Mouse (Mus musculus) layer of hippocampus, adult 8-10 months (tissue): ENCODE data around the gene Olfr1174-ps. TPM values are rescaled to one million over a fixed set of nuclear protein-coding genes. Genes with fewer than 3 reads are reported as not detected.

Experiments used
- DNase-seq, 2 experiments: peaks; one replicate each; pipeline ENCODE4 v3.0.0; 2022; ENCODE audit warnings: low spot score in 2 of 2
- total RNA-seq, 4 experiments: library from RNA; stranded (reverse); gene quantifications; 2 replicates each; pipeline ENCODE4 v1.2.4; 2022

The Olfr1174-ps gene
- total RNA-seq: not detected

DNA sequence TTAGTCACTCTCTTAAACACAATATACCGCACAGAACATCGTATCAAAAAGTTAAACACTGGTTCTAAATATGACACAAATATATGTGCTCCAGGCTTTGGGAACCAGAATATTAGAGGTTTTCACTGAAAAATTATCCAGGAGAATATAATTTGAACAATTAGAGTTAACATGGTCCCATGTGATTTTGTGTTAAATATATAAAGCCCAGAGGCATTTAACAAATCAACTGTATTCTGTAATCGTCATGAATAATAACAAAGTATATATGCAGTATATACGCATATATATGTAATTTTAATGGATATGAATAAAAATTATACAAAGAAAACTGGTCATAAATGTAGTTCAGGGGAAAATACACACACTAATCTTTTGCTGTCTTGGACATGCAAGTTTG lies at the start of gene Olfr1174-ps:
Olfr1174-ps (minus strand) TSS at position 101 of the 400 bp plus-strand sequence.
- no peak for DNase-seq

DNA sequence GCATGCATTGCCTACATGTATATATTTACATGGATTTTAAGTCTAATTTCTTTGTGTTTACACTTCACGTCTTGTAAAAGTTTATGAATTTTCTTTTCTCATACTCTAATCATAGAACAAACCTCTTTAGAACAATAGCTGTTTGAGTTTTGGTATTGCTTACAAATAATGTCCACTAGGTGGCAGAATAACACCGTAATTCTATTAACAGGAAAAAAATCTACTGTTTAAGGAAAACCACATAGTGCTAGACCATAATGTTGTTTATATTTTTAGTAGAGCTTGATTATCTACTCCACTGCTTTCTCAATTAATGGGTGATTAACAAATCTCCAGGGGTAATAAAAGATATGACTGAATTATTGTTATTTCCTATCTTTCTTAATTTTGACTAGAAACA lies 41.4 kb upstream of the Olfr1174-ps start:
- DNase-seq: no peak

DNA sequence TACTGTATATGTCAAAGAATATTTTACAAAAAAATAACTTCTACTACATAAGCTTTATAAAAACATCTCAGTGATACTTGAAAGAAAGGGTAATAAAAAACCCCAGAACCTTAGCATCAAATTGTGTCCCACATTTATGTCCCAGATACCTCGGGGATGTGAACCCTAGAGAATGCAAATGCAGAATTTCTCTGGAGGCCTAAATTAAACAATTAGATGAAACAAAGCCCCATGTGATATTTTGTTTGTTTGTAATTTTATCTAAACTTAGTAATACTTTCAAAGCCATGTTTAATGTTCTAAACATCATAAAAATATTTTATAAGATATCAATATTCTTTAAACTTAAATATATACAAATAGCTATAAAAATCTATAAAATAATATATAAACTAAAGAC lies 31.5 kb upstream of the Olfr1174-ps start, which contains the start of gene Olfr1177-ps:
Olfr1177-ps (minus strand) TSS at position 101 of the 400 bp plus-strand sequence.
- DNase-seq: no peak

DNA sequence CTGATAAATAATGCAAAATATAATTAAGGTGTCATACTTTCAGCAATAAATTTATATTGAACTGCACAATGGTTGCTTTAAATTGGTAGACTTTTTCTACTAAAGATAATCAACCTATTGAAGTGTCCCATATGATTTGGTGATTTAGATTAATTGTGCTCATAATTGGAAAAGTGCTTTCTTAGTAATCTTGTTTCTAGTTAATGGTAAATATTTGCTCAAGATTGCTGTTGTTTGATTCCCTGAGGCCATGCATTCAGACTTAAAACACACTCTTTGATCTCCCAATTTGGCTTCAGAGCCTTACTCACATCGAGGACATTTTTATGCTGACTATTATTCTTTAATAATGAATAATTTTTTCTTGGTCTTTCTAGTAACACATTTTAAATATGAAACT lies 21.5 kb upstream of the Olfr1174-ps start, which contains the start of gene Olfr1176:
Olfr1176 (plus strand) TSS at position 301 of the 400 bp plus-strand sequence.
- no peak for DNase-seq

DNA sequence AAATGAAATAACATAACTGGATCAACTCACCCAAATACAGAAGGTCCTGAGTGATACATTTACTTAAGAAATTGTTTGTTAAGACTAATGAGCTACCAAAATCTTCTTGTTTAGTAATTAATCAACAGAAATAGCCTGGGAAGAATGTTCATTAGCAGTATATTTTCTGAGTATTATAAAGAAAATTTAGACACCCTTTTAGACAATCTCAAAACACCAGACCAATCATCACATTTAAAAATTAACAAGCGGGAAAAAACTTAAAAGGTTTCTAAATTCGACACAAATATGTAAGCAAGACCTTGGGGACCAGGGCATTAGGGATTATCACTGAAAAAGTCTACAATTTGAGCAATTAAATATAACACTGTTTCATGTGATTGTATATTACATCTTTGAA lies 12.2 kb upstream of the Olfr1174-ps start, which contains the start of gene Olfr1175-ps:
Olfr1175-ps (minus strand) TSS at position 101 of the 400 bp plus-strand sequence.
- DNase-seq: no peak

DNA sequence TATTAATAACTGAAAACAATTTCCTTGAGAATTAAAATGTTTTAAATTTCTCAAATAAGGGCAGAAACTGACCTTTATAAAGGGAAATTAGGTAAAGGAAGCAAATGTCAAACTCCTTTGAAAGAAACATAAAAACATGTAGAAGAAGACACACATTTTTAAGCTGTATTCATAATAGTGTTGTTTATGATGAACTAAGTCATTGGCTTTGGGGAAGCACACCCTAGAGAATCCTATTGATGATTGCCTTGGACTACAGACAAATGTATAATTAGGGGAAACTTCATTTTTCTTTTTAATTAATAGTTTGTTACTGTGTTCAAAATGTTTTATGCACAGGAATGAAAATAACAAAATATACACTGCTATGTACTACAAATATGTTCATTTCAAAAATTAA lies 35.2 kb downstream of the Olfr1174-ps start, which contains the start of gene Olfr1173:
Olfr1173 (minus strand) TSS at position 101 of the 400 bp plus-strand sequence.
- no peak for DNase-seq

Other genes starting within 250 kb of the Olfr1174-ps start
- not detected for gene Olfr1163, start 243.3 kb downstream of the Olfr1174-ps start, total RNA-seq
- not detected for gene Olfr1164, start 221.2 kb downstream of the Olfr1174-ps start, total RNA-seq
- gene Olfr1166, start 186.9 kb downstream of the Olfr1174-ps start, total RNA-seq: not detected
- not detected for gene Olfr1167, start 159.9 kb downstream of the Olfr1174-ps start, total RNA-seq
- gene Olfr1168, start 133.3 kb downstream of the Olfr1174-ps start, total RNA-seq: not detected
- gene Olfr1170, start 86.8 kb downstream of the Olfr1174-ps start, total RNA-seq: not detected
- not detected for gene Olfr1173, start 35.3 kb downstream of the Olfr1174-ps start, total RNA-seq
- not detected for gene Olfr1175-ps, start 12.1 kb upstream of the Olfr1174-ps start, total RNA-seq
- not detected for gene Olfr1176, start 21.6 kb upstream of the Olfr1174-ps start, total RNA-seq
- gene Olfr1177-ps, start 31.4 kb upstream of the Olfr1174-ps start, total RNA-seq: not detected
- gene Olfr1178, start 71.9 kb upstream of the Olfr1174-ps start, total RNA-seq: not detected
- not detected for gene Olfr1179, start 91.3 kb upstream of the Olfr1174-ps start, total RNA-seq
- gene Olfr1180, start 104.0 kb upstream of the Olfr1174-ps start, total RNA-seq: not detected
- not detected for gene Olfr1181, start 111.0 kb upstream of the Olfr1174-ps start, total RNA-seq
- gene Gm13757, start 134.0 kb upstream of the Olfr1174-ps start, total RNA-seq: not detected
- gene Olfr1183, start 139.7 kb upstream of the Olfr1174-ps start, total RNA-seq: not detected
- gene Olfr1184, start 168.5 kb upstream of the Olfr1174-ps start, total RNA-seq: not detected
- gene Olfr1185-ps1, start 178.2 kb upstream of the Olfr1174-ps start, total RNA-seq: not detected
- not detected for gene Olfr1186, start 203.4 kb upstream of the Olfr1174-ps start, total RNA-seq
- not detected for gene Olfr1188, start 241.8 kb upstream of the Olfr1174-ps start, total RNA-seq